Comparison of ENCODE assay signal across 21 mouse cellular contexts in genomic region chr5:118121928-118122327, GRCm38 (mm10). TPM values are rescaled to one million over a fixed set of nuclear protein-coding genes. Genes with fewer than 3 reads are reported as not detected.
A peak's percentile ranks its signal among the peaks of the same experiment; 100 is the strongest.
DNase-seq lines count a peak whose midpoint lies in the region; ATAC-seq lines count a peak whose summit lies in the region.
"Had no signal": no experiment of that assay in that cellular context is flagged by ENCODE, and none has a peak within 500 bp of the region (broad histone marks: within the 10 kb centered on the region; RNA-seq: fewer than 3 reads in every experiment).

No protein-coding gene starts in this region.

- H3K27ac ChIP-seq in kidney, embryonic 15.5 days, result no peak overlapping the region
- H3K27ac ChIP-seq: forebrain, embryonic 13.5 days; heart, adult 2 months; hindbrain, embryonic 12.5 days; hindbrain, embryonic 15.5 days had no signal

- no peaks in the 10 kb centered on the region for H3K27me3 ChIP-seq in kidney, embryonic 15.5 days
- H3K27me3 ChIP-seq: forebrain, embryonic 13.5 days; hindbrain, embryonic 12.5 days; hindbrain, embryonic 15.5 days had no signal

- H3K9ac ChIP-seq in kidney, embryonic 15.5 days, result no peak overlapping the region
- H3K9ac ChIP-seq: forebrain, embryonic 13.5 days; hindbrain, embryonic 12.5 days; hindbrain, embryonic 15.5 days had no signal

- no peaks in the 10 kb centered on the region for H3K9me3 ChIP-seq in kidney, embryonic 15.5 days (replicated peaks)
- H3K9me3 ChIP-seq: forebrain, embryonic 10.5 days; forebrain, embryonic 13.5 days; hindbrain, embryonic 12.5 days; hindbrain, embryonic 15.5 days had no signal

- ATAC-seq in activated CD4-positive, CD25-positive, alpha-beta regulatory T cell, adult 4 months, result peak; percentile 72
- ATAC-seq in kidney, embryonic 15.5 days (replicated peaks; ENCODE audit: low FRiP score), result no peak
- ATAC-seq: forebrain, embryonic 13.5 days; forebrain, embryonic 16.5 days; intestine, embryonic 16.5 days had no signal

- 90% methylated on average over 4 of the region's 4 CpGs for WGBS in kidney, embryonic 15.5 days

- H3K36me3 ChIP-seq in kidney, embryonic 15.5 days, result peaks cover 59% of the 10 kb centered on the region

- H3K4me3 ChIP-seq in kidney, embryonic 15.5 days (replicated peaks), result no peak overlapping the region
- H3K4me3 ChIP-seq: forebrain, embryonic 10.5 days; forebrain, embryonic 13.5 days; heart, adult 2 months; hindbrain, embryonic 12.5 days; hindbrain, embryonic 15.5 days had no signal

- H3K4me1 ChIP-seq in kidney, embryonic 15.5 days, result peaks cover 9% of the 10 kb centered on the region; the same call in 1 of the 2 replicates

- H3K4me2 ChIP-seq in kidney, embryonic 15.5 days, result no peak overlapping the region
- H3K4me2 ChIP-seq: forebrain, embryonic 13.5 days; heart, embryonic 11.5 days; hindbrain, embryonic 12.5 days; hindbrain, embryonic 15.5 days had no signal

- DNase-seq in A20 (ENCODE audit: low read depth, low spot score), result peak; percentile 9
- DNase-seq in CD4-positive, CD25-positive, alpha-beta regulatory T cell, adult 2 months (ENCODE audit: low read depth, low spot score), result peak; percentile 41
- DNase-seq in urinary bladder, postnatal 10 days (ENCODE audit: low spot score), result no peak
- no peak for DNase-seq in lung, postnatal 4 days
- DNase-seq: adrenal gland, postnatal 10 days; adrenal gland, postnatal 36 days; cerebellum, adult 18-20 months; cerebellum, adult 9-10 months; cerebellum, postnatal 14 days; gastrocnemius, postnatal 10 days; gastrocnemius, postnatal 36 days; heart, adult 2 months had no signal

RNA-seq across cellular contexts. Expression of gene Fbxw8, which starts 33.3 kb away (rescaled TPM):
- 1 to 10 TPM; 3.1 to 3.6 TPM for polyA plus RNA-seq in activated CD4-positive, CD25-positive, alpha-beta regulatory T cell, adult 4 months (2017; shearing (Covaris generic))
- polyA plus RNA-seq in kidney, embryonic 15.5 days (2015; fragmentation: Nextera tagmentation; extraction: Ambion mirVana), result 25.7 and 28.9 TPM in 2 replicates

RNA-seq across cellular contexts. Expression of gene Hrk, which starts 42.5 kb away (rescaled TPM):
- polyA plus RNA-seq in activated CD4-positive, CD25-positive, alpha-beta regulatory T cell, adult 4 months (2017; shearing (Covaris generic)), result under 1 TPM in 1 of 2 experiments, not detected in 1; 0.08 TPM
- polyA plus RNA-seq in kidney, embryonic 15.5 days (2015; fragmentation: Nextera tagmentation; extraction: Ambion mirVana), result 0.09 and 0.12 TPM in 2 replicates
- polyA plus RNA-seq: heart, embryonic 11.5 days had no signal

Comparison
In these comparisons a context has a peak if more than half of its experiments do, and no peak if none do; other contexts are left out.
1. DNase-seq: peak in A20 (single experiment) and CD4-positive, CD25-positive, alpha-beta regulatory T cell, adult 2 months (single experiment); none in urinary bladder, postnatal 10 days (single experiment) and lung, postnatal 4 days (0 of 2).